Mouse (Mus musculus) limb, embryonic 14.5 days (tissue): ENCODE data around the gene Aknad1. TPM values are rescaled to one million over a fixed set of nuclear protein-coding genes. Genes with fewer than 3 reads are reported as not detected.
A peak's percentile ranks its signal among the peaks of the same experiment; 100 is the strongest.

Experiments used
- ATAC-seq: fragments of 200-750 bp; cut with Nextera tagmentation; 2 replicates; pipeline ENCODE4 v1.8.0; 2017; ENCODE audit warnings: low read depth, moderate number of reproducible peaks, moderate TSS enrichment; ENCODE audit not compliant: low FRiP score
- DNase-seq: peaks from one replicate; pipeline ENCODE4 v3.0.0-alpha.2; 2015; ENCODE audit warnings: low spot score
- H3K27ac ChIP-seq: fragments of 300-500 bp; sonication (generic); replicated peaks from 2 replicates; pipeline ENCODE4 v1.5.1; 2014; ENCODE audit warnings: low read depth, mild to moderate bottlenecking, low read length, moderate library complexity, mixed read lengths
- H3K27me3 ChIP-seq: fragments of 300-500 bp; sonication (generic); 2 replicates; pipeline ENCODE4 v1.6.1; 2014; ENCODE audit warnings: low read length, mixed read lengths; ENCODE audit not compliant: control insufficient read depth, insufficient read depth
- H3K36me3 ChIP-seq: fragments of 300-500 bp; sonication (generic); 2 replicates; pipeline ENCODE4 v1.6.1; 2014; ENCODE audit warnings: mild to moderate bottlenecking, low read length, moderate library complexity, mixed read lengths; ENCODE audit not compliant: control insufficient read depth, insufficient read depth
- H3K4me1 ChIP-seq: fragments of 300-500 bp; sonication (generic); 2 replicates; pipeline ENCODE4 v1.6.1; 2014; ENCODE audit warnings: antibody characterized with exemption, low read length, mixed read lengths; ENCODE audit not compliant: control insufficient read depth, insufficient read depth
- H3K4me2 ChIP-seq: fragments of 300-500 bp; sonication (generic); replicated peaks from 2 replicates; pipeline ENCODE4 v1.6.1; 2014; ENCODE audit warnings: low read depth, mild to moderate bottlenecking, low read length, moderate library complexity; ENCODE audit not compliant: severe bottlenecking
- H3K4me3 ChIP-seq: fragments of 300-500 bp; sonication (generic); replicated peaks from 2 replicates; pipeline ENCODE4 v1.5.1; 2014; ENCODE audit warnings: low read length
- H3K9ac ChIP-seq: fragments of 300-500 bp; sonication (generic); 2 replicates; pipeline ENCODE4 v1.6.1; 2014; ENCODE audit warnings: mild to moderate bottlenecking, low read depth, low read length, moderate library complexity; ENCODE audit not compliant: severe bottlenecking
- H3K9me3 ChIP-seq: fragments of 300-500 bp; sonication (generic); 2 replicates; pipeline ENCODE4 v1.6.1; 2016; ENCODE audit warnings: low read length; ENCODE audit not compliant: control insufficient read depth
- POLR2A ChIP-seq: fragments of 200-500 bp; IDR thresholded peaks from 2 replicates; pipeline ENCODE4 v1.8.0; 2012; ENCODE audit warnings: inconsistent platforms, mild to moderate bottlenecking, moderate library complexity, borderline replicate concordance; ENCODE audit not compliant: insufficient read depth, insufficient read length; ENCODE audit errors: extremely low read depth
- WGBS: fragments of 180-500 bp; shearing (Covaris S2); extraction: QIAGEN DNeasy Blood & Tissue Kit; methylation state at CpG from one replicate; pipeline ENCODE4 v1.1.7; 2014; 5-methylcytosine and 5-hydroxymethylcytosine counted together
- polyA plus RNA-seq, 2 experiments: library from polyadenylated mRNA; depleted of rRNA in 1 of 2; stranded (reverse) in 1 of 2; unstranded in 1 of 2; fragments of >200 nt; fragmentation: Nextera tagmentation in 1 of 2; extraction: Ambion mirVana in 1 of 2; gene quantifications; 2 replicates each; pipeline versions ENCODE4 v1.2.1 to v1.2.3; 2012 to 2014

Gene Aknad1
- polyA plus RNA-seq, 2 experiments = 2.2 to 3.6 TPM

- ATAC-seq = no peak
- no peaks in the 10 kb centered on the region for H3K9me3 ChIP-seq
- H3K27ac ChIP-seq = no peak overlapping the region
- H3K27me3 ChIP-seq = no peaks in the 10 kb centered on the region
- no peak for DNase-seq
- H3K4me1 ChIP-seq = peaks cover 25% of the 10 kb centered on the region
- 81% methylated on average over 3 of the region's 3 CpGs for WGBS
- H3K36me3 ChIP-seq = no peaks in the 10 kb centered on the region
- H3K9ac ChIP-seq = no peak overlapping the region
- no peak overlapping the region for H3K4me3 ChIP-seq
- H3K4me2 ChIP-seq = no peak overlapping the region
- no peak for TF ChIP-seq POLR2A
These were observed 1.7 kb upstream of the Aknad1 start for GRCm38 (mm10) chr3:108737761-108738160.

GRCm38 (mm10) chr3:108744060-108744459 lies 4.6 kb downstream of the Aknad1 start:
- ATAC-seq (no peak), DNase-seq (no peak)
- Histone ChIP-seq H3K4me3 (no peak overlapping the region), H3K27ac (no peak overlapping the region), H3K4me1 (peaks cover 28% of the 10 kb centered on the region), H3K9me3 (no peaks in the 10 kb centered on the region), H3K4me2 (no peak overlapping the region), H3K27me3 (no peaks in the 10 kb centered on the region), H3K36me3 (no peaks in the 10 kb centered on the region), H3K9ac (no peak overlapping the region)
- 74% methylated on average over 4 of the region's 4 CpGs for WGBS
- TF ChIP-seq POLR2A = no peak

GRCm38 (mm10) chr3:108751061-108751460 lies 11.6 kb downstream of the Aknad1 start:
- DNase-seq (peak; percentile 80), ATAC-seq (peak; percentile 88)
- no peaks in the 10 kb centered on the region for H3K9me3 ChIP-seq
- no peak overlapping the region for H3K4me3 ChIP-seq
- H3K4me2 ChIP-seq = no peak overlapping the region
- no peaks in the 10 kb centered on the region for H3K36me3 ChIP-seq
- TF ChIP-seq POLR2A = no peak
- WGBS = 23% methylated on average over 6 of the region's 6 CpGs
- no peak overlapping the region for H3K9ac ChIP-seq
- H3K27ac ChIP-seq = no peak overlapping the region
- H3K27me3 ChIP-seq = no peaks in the 10 kb centered on the region
- H3K4me1 ChIP-seq = peaks cover 16% of the 10 kb centered on the region

GRCm38 (mm10) chr3:108751691-108752090 lies 12.2 kb downstream of the Aknad1 start:
- WGBS = 84% methylated on average over 6 of the region's 6 CpGs
- TF ChIP-seq POLR2A = no peak
- Histone ChIP-seq H3K4me2 (no peak overlapping the region), H3K4me1 (peaks cover 15% of the 10 kb centered on the region), H3K36me3 (no peaks in the 10 kb centered on the region), H3K4me3 (no peak overlapping the region), H3K27ac (peak overlapping the region; percentile 52; the same call in 1 of the 2 replicates), H3K9ac (no peak overlapping the region), H3K9me3 (no peaks in the 10 kb centered on the region), H3K27me3 (no peaks in the 10 kb centered on the region)
- DNase-seq (no peak), ATAC-seq (no peak)

GRCm38 (mm10) chr3:108754541-108754940 lies 15.1 kb downstream of the Aknad1 start:
- Histone ChIP-seq H3K27ac (no peak overlapping the region), H3K4me1 (peaks cover 32% of the 10 kb centered on the region), H3K9ac (no peak overlapping the region), H3K9me3 (no peaks in the 10 kb centered on the region), H3K27me3 (no peaks in the 10 kb centered on the region), H3K36me3 (no peaks in the 10 kb centered on the region), H3K4me2 (no peak overlapping the region), H3K4me3 (no peak overlapping the region)
- TF ChIP-seq POLR2A = no peak
- WGBS = 80% methylated on average over 1 of the region's 1 CpGs
- no peak for ATAC-seq
- no peak for DNase-seq

- Histone ChIP-seq H3K4me1 (peaks cover 39% of the 10 kb centered on the region), H3K27ac (no peak overlapping the region), H3K9ac (no peak overlapping the region), H3K9me3 (no peaks in the 10 kb centered on the region), H3K4me2 (no peak overlapping the region), H3K36me3 (no peaks in the 10 kb centered on the region), H3K27me3 (no peaks in the 10 kb centered on the region), H3K4me3 (no peak overlapping the region)
- DNase-seq (no peak), ATAC-seq (no peak)
- TF ChIP-seq POLR2A = no peak
- WGBS = 92% methylated on average over 2 of the region's 2 CpGs
These were observed 16.1 kb downstream of the Aknad1 start for GRCm38 (mm10) chr3:108755542-108755941.
